Mouse (Mus musculus): ENCODE results near the gene Cryl1.
A peak's percentile ranks its signal among the peaks of the same experiment; 100 is the strongest.

Gene Cryl1

GRCm38 (mm10) chr14:57316662-57317600 is 81.4 kb downstream of the Cryl1 start:
- DNase-seq, result no peak

- DNase-seq, result no peak
These were observed 82.4 kb downstream of the Cryl1 start for GRCm38 (mm10) chr14:57315976-57316375.

DNA sequence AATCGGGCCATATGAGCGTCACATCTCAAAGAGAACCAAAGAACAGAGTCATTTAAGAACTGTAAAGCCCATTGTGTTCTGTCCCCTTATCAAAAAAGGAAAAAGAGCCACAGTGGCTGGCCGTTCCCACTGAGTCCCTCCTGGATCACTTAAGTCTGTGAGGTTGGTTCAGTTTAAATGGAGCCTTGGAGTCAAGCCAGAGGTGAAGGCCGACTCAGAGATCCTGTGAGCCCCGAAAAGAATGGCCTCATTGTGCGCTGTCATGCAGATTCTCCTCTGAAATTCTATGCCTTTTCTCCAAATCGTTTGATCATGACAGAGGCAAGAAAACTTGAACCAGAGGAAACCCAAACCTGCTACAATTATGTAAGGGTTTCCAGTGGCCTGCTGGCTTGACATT is 82.8 kb downstream of the Cryl1 start:
- DNase-seq, result no peak

DNA sequence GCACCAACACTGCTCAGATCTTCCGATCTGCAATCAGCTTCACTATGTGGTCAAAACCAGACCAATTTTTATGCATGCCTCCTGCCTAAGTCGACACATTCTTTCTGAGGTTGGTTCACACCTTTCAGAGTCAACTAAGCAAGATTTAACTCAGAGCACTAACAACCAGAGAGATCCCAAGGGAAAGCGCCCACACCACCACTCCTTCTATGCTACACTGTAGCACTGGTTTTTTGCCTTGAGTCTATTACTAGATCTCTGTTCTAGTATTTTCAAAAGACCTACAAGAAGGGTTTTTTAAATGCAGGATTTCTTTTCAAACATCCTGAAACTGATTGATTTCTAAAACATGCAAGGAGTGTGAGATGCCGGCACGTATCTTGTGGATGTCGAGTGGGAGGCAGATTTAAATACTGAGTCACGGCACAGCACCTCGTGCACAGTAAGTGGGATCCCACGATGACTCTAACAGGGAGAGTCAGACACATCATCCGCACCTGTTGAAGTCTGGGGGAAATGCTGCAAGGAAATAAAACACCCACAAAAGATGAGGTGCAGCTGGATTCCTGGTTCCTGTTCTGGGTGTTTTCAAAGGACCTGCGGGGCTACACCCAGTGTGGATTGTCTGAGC is 96.6 kb downstream of the Cryl1 start:
- DNase-seq, result no peak

GRCm38 (mm10) chr14:57300530-57300929 is 97.8 kb downstream of the Cryl1 start:
- DNase-seq, result no peak

DNA sequence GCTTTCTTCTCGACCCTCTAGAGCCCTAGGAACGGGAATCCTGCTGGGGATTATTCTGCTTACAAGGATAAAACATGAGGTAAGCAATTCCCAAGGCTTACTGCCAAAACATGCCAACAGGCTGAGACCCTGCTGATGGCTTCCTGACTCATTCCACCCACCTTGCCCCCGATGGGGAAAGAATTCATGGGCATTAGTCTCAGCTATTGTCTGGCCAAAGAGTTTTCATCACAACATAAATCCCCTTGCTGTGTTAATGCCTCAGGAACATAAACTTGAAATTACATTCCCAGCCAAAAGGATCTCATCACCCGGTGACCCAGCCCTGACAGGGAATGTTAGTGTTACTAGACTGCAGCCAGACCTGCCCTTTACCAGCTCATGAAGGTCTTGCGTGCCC is 100.7 kb downstream of the Cryl1 start:
- no peak for DNase-seq

- DNase-seq, result no peak
These were observed 106.9 kb downstream of the Cryl1 start for GRCm38 (mm10) chr14:57291399-57291942.

- DNase-seq, result no peak
These were observed 109.2 kb downstream of the Cryl1 start for GRCm38 (mm10) chr14:57289105-57289504.

GRCm38 (mm10) chr14:57283816-57284215 is 114.5 kb downstream of the Cryl1 start:
- no peak for DNase-seq

DNA sequence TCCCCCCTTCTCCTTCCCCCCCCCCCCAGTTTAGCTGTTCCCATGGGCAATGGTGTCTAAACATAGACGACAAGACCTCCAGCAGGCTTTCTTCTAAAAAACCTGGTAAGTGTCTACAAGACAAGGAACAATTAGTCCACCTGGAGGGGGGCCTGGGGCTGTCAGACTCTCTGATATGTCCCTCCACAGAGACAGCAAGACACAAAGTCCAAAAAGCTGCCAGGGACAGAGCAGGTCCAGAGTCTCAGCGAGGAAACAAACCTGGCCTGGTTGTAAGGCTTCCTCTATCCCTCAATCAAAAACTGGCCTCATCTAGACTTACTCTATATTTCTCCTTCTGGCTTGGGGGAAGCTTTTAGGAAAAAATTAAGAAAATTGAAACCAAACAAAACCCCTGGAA is 115.7 kb downstream of the Cryl1 start:
- no peak for DNase-seq

DNA sequence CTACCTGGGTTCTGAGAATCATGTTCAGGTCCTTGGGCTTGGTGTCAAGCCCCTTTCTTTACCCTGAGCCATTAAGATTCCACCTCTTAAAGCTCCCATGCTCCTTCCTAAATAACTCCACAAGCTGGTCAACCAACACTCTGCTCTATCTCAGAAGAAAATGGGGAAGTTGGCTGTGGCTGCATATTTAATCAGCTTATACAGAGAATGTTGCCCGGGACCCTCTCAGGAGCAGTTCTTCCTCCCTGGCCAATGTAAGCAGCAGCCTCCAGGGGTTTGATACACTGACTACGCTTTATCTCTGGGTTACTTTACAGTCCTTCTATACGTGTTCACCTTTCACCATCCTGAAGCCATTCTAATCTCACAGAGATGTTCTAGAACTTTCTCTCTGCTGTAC is 117.5 kb downstream of the Cryl1 start:
- DNase-seq, result no peak

GRCm38 (mm10) chr14:57276481-57277012 is 121.8 kb downstream of the Cryl1 start:
- DNase-seq, result no peak

- DNase-seq, result no peak
These were observed 126.0 kb downstream of the Cryl1 start for GRCm38 (mm10) chr14:57272341-57272740.

GRCm38 (mm10) chr14:57271861-57272260 is 126.5 kb downstream of the Cryl1 start:
- no peak for DNase-seq

DNA sequence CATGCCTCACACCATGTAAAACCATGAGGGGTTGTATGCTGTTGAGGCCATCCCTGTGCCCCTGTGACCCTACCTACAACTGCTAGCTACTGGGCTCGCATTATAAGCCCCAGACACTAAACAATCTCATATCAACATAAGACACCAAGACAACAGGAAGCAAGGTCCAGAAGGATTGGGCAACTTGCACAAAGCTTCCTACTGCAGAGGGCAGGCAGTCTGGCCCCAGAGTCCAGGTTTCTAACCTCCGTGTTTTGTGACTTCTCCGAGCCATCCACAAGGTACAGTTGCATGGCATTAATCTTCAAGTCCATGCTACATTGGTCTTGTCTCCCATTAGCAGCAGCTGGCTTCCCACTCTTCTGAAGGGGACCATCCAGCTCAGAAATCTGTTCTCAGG is 129.4 kb downstream of the Cryl1 start:
- DNase-seq, result no peak

DNA sequence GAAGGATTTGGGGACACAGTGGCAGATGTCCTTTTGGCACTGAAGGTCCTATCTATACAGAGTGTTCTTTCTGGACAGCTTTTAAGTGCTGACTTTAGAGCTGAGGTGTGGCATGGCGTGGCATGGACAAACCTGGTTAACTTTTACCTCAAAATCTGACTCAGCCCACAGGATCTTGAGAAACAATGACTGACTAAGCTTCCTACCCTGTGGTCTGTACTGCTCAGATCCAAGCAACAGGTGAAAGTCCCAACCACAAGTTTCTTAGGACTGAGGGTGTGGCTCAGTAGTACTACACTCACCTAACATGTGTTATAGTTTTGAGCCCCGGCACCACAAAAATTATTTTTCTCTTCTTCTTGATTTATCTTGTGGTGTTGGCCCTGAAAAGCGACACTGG is 130.0 kb downstream of the Cryl1 start:
- DNase-seq, result peak; percentile 37 to 38

DNA sequence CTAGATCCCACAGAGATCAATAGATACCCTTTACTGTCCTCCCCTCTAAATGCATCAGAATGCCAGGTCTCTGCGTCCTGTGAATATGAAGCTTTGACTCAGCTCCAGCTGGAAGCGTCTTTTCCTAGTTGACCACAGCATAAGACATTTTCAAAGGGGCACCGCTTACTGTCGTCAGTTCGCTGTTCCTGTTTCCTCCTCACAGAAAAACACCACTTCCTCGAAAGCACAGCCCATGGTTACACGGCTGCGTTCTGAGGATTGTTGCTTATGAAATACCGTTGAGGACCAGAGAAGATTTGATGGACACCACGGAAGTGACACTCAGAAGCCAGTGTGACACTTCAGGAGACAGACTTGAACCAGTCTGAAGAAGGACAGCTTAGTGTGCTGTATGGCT is 134.4 kb downstream of the Cryl1 start:
- no peak for DNase-seq

GRCm38 (mm10) chr14:57259341-57259740 is 139.0 kb downstream of the Cryl1 start:
- peak in 1 of 2 experiments; percentile 6 for DNase-seq

DNA sequence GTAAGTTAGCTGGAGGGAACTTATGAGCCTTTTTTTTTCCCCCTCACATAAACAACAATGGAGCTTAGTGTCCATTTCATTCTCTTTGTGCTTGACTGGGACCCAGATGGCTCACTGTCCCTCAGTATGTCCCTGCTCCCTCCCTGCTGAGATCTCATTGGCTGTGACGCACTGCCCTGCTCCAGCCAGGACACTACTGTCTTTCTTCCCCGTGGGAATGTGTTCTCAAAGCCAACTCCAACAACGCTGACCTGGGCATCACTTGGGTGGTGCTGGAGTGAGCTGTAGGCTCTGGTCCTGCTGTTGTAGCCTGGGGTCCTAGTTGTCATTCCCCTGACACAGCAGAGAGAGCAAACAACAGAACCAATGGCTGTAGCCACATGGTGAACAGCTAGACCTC is 149.7 kb downstream of the Cryl1 start:
- DNase-seq, result no peak

GRCm38 (mm10) chr14:57246575-57246974 is 151.8 kb downstream of the Cryl1 start:
- no peak for DNase-seq

GRCm38 (mm10) chr14:57242978-57243377 is 155.4 kb downstream of the Cryl1 start:
- no peak for DNase-seq

DNA sequence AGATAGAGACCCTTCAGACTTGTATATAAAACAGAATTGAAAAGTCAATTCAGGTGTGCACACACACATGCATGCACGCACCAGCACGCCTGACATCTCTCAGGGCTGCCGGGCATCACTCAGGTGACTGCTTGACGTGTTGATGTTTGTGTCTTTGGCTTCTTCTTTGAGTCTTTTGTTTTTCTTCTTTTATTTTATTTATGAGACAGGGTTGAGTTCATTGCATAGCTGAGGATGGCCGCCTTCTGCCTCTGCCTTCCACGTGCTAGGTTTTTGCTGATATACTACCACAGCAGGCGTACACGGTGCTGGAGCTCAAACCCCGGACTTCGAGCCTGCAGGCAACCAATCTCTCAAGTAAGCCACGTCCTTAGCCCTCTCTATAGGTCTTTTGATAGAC is 163.1 kb downstream of the Cryl1 start:
- DNase-seq, result no peak

DNA sequence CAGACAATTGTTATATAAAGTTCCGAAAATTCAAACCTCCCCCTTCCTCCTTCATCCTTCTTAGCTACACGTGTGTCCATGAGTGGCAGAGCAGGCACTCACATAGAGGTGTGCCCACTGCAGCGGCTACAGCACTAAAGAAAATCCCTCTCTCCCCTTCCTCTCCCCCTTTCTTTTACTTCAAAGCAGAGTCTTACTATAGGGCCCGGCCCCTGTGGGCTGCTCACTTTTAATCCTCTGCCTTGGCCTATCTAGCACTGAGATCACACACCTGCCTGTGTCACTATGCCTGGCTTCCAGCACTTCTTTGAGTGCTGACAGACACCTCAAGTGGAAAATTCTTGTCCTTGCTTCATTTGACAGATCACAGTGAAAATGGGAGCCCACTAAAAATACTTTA is 163.6 kb downstream of the Cryl1 start:
- DNase-seq, result no peak
